Mouse (Mus musculus) ES-Bruce4 (cell line): ENCODE results near the gene Ctxn2.
"Not testable (repeated sequence)": the region's sequence is repeated elsewhere in the genome, so short reads cannot be mapped to it uniquely, and the experiment has no call there.

Source experiments
- CTCF ChIP-seq: IDR thresholded peaks from one replicate; pipeline ENCODE4 v1.8.1; 2011; ENCODE audit warnings: low read depth, low read length
- POLR2A ChIP-seq: IDR thresholded peaks from one replicate; pipeline ENCODE4 v1.8.1; 2011; ENCODE audit warnings: low read length; ENCODE audit not compliant: insufficient read depth

DNA sequence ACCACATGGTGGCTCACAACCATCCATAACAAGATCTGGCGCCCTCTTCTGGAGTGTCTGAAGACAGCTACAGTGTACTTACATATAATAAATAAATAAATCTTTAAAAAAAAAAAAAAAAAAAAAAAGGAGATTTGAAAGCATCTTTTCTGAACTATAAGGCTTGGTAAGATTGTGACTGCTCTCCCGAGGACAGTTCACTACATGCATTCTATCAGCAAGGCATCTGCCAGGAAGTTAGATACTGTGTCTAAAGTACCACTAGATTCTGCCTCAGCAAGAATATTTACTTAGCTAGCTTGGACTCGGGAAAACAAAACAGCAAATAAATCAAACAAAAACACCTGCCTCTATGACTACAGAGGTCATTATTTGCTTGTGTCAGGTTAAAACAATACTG, 44.4 kb upstream of the Ctxn2 start:
- not testable (repeated sequence) for TF ChIP-seq CTCF, POLR2A
